Mouse (Mus musculus) erythroblast, embryonic 14.5 days (primary cell): ENCODE results near the gene Arhgap4.

Experiments used
- GATA1 ChIP-seq: IDR thresholded peaks from 2 replicates; pipeline ENCODE4 v1.6.1; 2012; ENCODE audit warnings: low read length, inconsistent platforms, mixed read lengths
- TAL1 ChIP-seq: IDR thresholded peaks from 3 replicates; pipeline ENCODE4 v1.6.1; 2012; ENCODE audit warnings: low read length, inconsistent platforms, mixed read lengths

DNA sequence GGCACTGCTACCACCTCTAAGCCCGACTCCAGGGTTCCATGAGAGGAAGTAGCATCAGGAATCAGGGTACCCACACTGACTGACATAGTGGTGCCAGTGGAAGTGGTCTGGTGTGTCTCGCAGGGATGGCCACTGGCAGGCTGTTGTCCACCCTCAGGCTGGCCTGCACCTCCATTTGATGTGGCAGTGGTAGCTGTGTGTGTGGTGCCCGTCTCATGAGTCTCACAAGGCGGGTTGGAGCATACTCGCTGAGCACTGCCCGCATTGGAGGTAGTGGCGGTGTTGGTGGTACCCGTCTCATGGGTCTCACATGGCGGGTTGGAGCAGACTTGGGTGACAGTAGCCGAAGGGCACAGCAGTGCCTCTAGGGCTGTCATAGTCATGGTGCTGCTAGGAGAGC, 27.7 kb upstream of the Arhgap4 start:
- no peak for TF ChIP-seq GATA1
- no peak for TF ChIP-seq TAL1
